ENCODE assay signal across 11 mouse cellular contexts in the genomic region with DNA sequence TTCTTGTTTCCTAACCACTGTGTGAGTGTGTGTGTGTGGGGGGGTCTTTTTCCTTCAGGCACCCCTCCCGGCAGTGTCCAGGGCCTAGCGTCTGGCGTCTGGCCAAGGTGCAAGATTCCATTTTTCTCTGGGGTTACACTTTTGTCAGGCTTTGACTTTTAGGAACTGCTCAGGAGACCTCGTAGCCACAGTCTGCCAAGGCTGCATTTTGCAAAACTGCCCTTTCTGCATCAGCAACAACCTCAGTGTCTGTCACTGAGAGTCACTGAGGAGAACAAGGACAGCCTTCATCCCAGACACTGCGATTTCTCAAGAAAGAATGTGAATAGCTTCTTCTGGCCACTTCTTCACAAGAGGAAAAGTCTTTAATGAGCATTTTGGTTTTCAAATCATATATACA. TPM values are rescaled to one million over a fixed set of nuclear protein-coding genes. Genes with fewer than 3 reads are reported as not detected.
DNase-seq lines count a peak whose midpoint lies in the region; ATAC-seq and TF ChIP-seq lines count a peak whose summit lies in the region.
"Had no signal": no experiment of that assay in that cellular context is flagged by ENCODE, and none has a peak within 500 bp of the region (broad histone marks: within the 10 kb centered on the region; RNA-seq: fewer than 3 reads in every experiment).

No protein-coding gene starts in this region.

- TF ChIP-seq CTCF in cortical plate, adult 2 months (IDR thresholded peaks at IDR 0.05; ENCODE audit: extremely low read depth, insufficient read depth, low read length) = no peak
- TF ChIP-seq CTCF in forebrain, postnatal 0 days (IDR thresholded peaks at IDR 0.05; ENCODE audit: low read depth) = no peak

- H3K27me3 ChIP-seq in hindbrain, embryonic 14.5 days (ENCODE audit: control insufficient read depth, insufficient read depth, low read length) = no peaks in the 10 kb centered on the region
- no peaks in the 10 kb centered on the region for H3K27me3 ChIP-seq in hindbrain, embryonic 16.5 days (replicated peaks; ENCODE audit: control insufficient read depth, insufficient read depth, low read length)
- no peaks in the 10 kb centered on the region for H3K27me3 ChIP-seq in limb, embryonic 10.5 days (ENCODE audit: low read depth, poor library complexity, severe bottlenecking)
- no peaks in the 10 kb centered on the region for H3K27me3 ChIP-seq in forebrain, postnatal 0 days (ENCODE audit: insufficient read depth, low read length)

- no peak for ATAC-seq in hindbrain, embryonic 14.5 days (ENCODE audit: low FRiP score)
- no peak for ATAC-seq in hindbrain, embryonic 16.5 days
- ATAC-seq in forebrain, postnatal 0 days = no peak
- ATAC-seq: activated CD4-positive, CD25-positive, alpha-beta regulatory T cell, adult 4 months; inflammation-experienced regulatory T-cells, adult 6 months had no signal

- 56% methylated on average over 5 of the region's 5 CpGs for WGBS in hindbrain, embryonic 14.5 days
- WGBS in hindbrain, embryonic 16.5 days = 41% methylated on average over 5 of the region's 5 CpGs
- WGBS in limb, embryonic 10.5 days = 78% methylated on average over 5 of the region's 5 CpGs
- 74% methylated on average over 5 of the region's 5 CpGs for WGBS in forebrain, postnatal 0 days

- 0 out of 2 replicates have a peak overlapping the region, but pooled peaks have one; percentile 34 for H3K27ac ChIP-seq in hindbrain, embryonic 14.5 days
- no peak overlapping the region for H3K27ac ChIP-seq in hindbrain, embryonic 16.5 days (ENCODE audit: low read depth, low read length)
- peak overlapping the region; percentile 39 for H3K27ac ChIP-seq in cortical plate, adult 2 months (ENCODE audit: insufficient read depth, low read length)
- H3K27ac ChIP-seq in limb, embryonic 10.5 days = peak overlapping the region; percentile 22; the same call in 1 of the 2 replicates
- H3K27ac ChIP-seq in forebrain, postnatal 0 days (ENCODE audit: low read depth, low read length) = no peak overlapping the region

- H3K4me2 ChIP-seq in hindbrain, embryonic 14.5 days (replicated peaks) = no peak overlapping the region
- no peak overlapping the region for H3K4me2 ChIP-seq in hindbrain, embryonic 16.5 days (ENCODE audit: low read length)
- H3K4me2 ChIP-seq in forebrain, postnatal 0 days (ENCODE audit: low read depth) = no peak overlapping the region

- no peaks in the 10 kb centered on the region for H3K36me3 ChIP-seq in hindbrain, embryonic 14.5 days (replicated peaks; ENCODE audit: control insufficient read depth, insufficient read depth)
- H3K36me3 ChIP-seq in hindbrain, embryonic 16.5 days (ENCODE audit: control insufficient read depth, insufficient read depth, low read length) = no peaks in the 10 kb centered on the region
- no peaks in the 10 kb centered on the region for H3K36me3 ChIP-seq in limb, embryonic 10.5 days
- no peaks in the 10 kb centered on the region for H3K36me3 ChIP-seq in forebrain, postnatal 0 days (ENCODE audit: insufficient read depth)

- no peaks in the 10 kb centered on the region for H3K9me3 ChIP-seq in hindbrain, embryonic 14.5 days (ENCODE audit: control insufficient read depth, low read length)
- no peaks in the 10 kb centered on the region for H3K9me3 ChIP-seq in hindbrain, embryonic 16.5 days (ENCODE audit: control insufficient read depth, low read length)
- no peaks in the 10 kb centered on the region for H3K9me3 ChIP-seq in limb, embryonic 10.5 days (replicated peaks)
- no peaks in the 10 kb centered on the region for H3K9me3 ChIP-seq in forebrain, postnatal 0 days (ENCODE audit: low read length)

- H3K4me1 ChIP-seq in hindbrain, embryonic 14.5 days (replicated peaks; ENCODE audit: control insufficient read depth, insufficient read depth, low read length) = no peaks in the 10 kb centered on the region; the same call in 1 of the 2 replicates
- no peaks in the 10 kb centered on the region for H3K4me1 ChIP-seq in hindbrain, embryonic 16.5 days (ENCODE audit: control insufficient read depth, insufficient read depth, low read depth, low read length)
- H3K4me1 ChIP-seq in cortical plate, adult 2 months (ENCODE audit: control insufficient read depth, insufficient read depth, low read length) = peaks cover 11% of the 10 kb centered on the region
- H3K4me1 ChIP-seq in limb, embryonic 10.5 days = peaks cover 7% of the 10 kb centered on the region
- H3K4me1 ChIP-seq in forebrain, postnatal 0 days (ENCODE audit: insufficient read depth) = no peaks in the 10 kb centered on the region

- H3K4me3 ChIP-seq in hindbrain, embryonic 14.5 days (replicated peaks; ENCODE audit: low read length) = no peak overlapping the region
- no peak overlapping the region for H3K4me3 ChIP-seq in hindbrain, embryonic 16.5 days (ENCODE audit: low read length)
- no peak overlapping the region for H3K4me3 ChIP-seq in cortical plate, adult 2 months (ENCODE audit: insufficient read depth, low read length)
- no peak overlapping the region for H3K4me3 ChIP-seq in limb, embryonic 10.5 days
- H3K4me3 ChIP-seq in forebrain, postnatal 0 days (ENCODE audit: low read depth, low read length) = no peak overlapping the region

- no peak overlapping the region for H3K9ac ChIP-seq in hindbrain, embryonic 14.5 days
- H3K9ac ChIP-seq in hindbrain, embryonic 16.5 days (ENCODE audit: low read depth, low read length) = no peak overlapping the region
- H3K9ac ChIP-seq in forebrain, postnatal 0 days = no peak overlapping the region

- no peak for TF ChIP-seq POLR2A in cortical plate, adult 2 months (IDR thresholded peaks at IDR 0.05; ENCODE audit: extremely low read depth, insufficient read depth, low read length)

- no peak for DNase-seq in hindbrain, embryonic 14.5 days (ENCODE audit: low spot score)
- peak; percentile 78 for DNase-seq in adrenal gland, adult 2 months
- no peak for DNase-seq in limb, embryonic 10.5 days (ENCODE audit: low spot score)
- no peak for DNase-seq in spleen, postnatal 14 days (ENCODE audit: low spot score in 2 of 2)
- DNase-seq in forebrain, postnatal 0 days = no peak
- no peak for DNase-seq in layer of hippocampus, adult 9-11 months
- DNase-seq: cerebellum, postnatal 14 days had no signal

RNA-seq across cellular contexts. Expression of gene Rock2, which starts 17.6 kb away (rescaled TPM):
- 15.7 and 17.6 TPM in 2 replicates for polyA plus RNA-seq in hindbrain, embryonic 14.5 days (2014; fragmentation: Nextera tagmentation; extraction: Ambion mirVana)
- 9.6 and 10.9 TPM in 2 replicates for polyA plus RNA-seq in hindbrain, embryonic 16.5 days (2015; fragmentation: Nextera tagmentation; extraction: Ambion mirVana)
- total RNA-seq in adrenal gland, adult 2 months (2021) = 10 to 100 TPM; 71.9 to 74.6 TPM
- 2.1 and 2.5 TPM in 2 replicates for polyA plus RNA-seq in adrenal gland, adult 2 months (2012; rRNA removed)
- 48.3 and 49.0 TPM in 2 replicates for polyA plus RNA-seq in cortical plate, adult 2 months (2012; rRNA removed)
- polyA plus RNA-seq in limb, embryonic 10.5 days (2016; fragmentation: Nextera tagmentation; extraction: Ambion mirVana) = 10.1 and 12.5 TPM in 2 replicates
- 33.5 and 43.1 TPM in 2 replicates for total RNA-seq in forebrain, postnatal 0 days (2014; rRNA removed)
- polyA plus RNA-seq in forebrain, postnatal 0 days (2015; fragmentation: Nextera tagmentation; extraction: Ambion mirVana) = 7.0 and 10.5 TPM in 2 replicates

Comparison
In these comparisons a context has a peak if more than half of its experiments do, and no peak if none do; other contexts are left out.
1. H3K27ac ChIP-seq: peak in hindbrain, embryonic 14.5 days (single experiment), cortical plate, adult 2 months (single experiment) and limb, embryonic 10.5 days (single experiment); none in hindbrain, embryonic 16.5 days (single experiment) and forebrain, postnatal 0 days (single experiment).